Mouse (Mus musculus): ENCODE results near the gene Zdhhc6. TPM values are rescaled to one million over a fixed set of nuclear protein-coding genes. Genes with fewer than 3 reads are reported as not detected.

Gene Zdhhc6
- polyA plus RNA-seq, 1 experiment from 2014 or later = 92.6 TPM

GRCm38 (mm10) chr19:55299378-55299777 lies 16.5 kb downstream of the Zdhhc6 start:
- Histone ChIP-seq H3K9ac (no peak overlapping the region), H3K4me1 (no peaks in the 10 kb centered on the region), H3K36me3 (peaks cover 63% of the 10 kb centered on the region), H3K4me3 (no peak overlapping the region), H3K27me3 (replicated peaks) (no peaks in the 10 kb centered on the region), H3K9me3 (no peaks in the 10 kb centered on the region), H3K4me2 (replicated peaks) (no peak overlapping the region), H3K27ac (no peak overlapping the region)
- 100% methylated on average over 1 of the region's 1 CpGs for WGBS
- ATAC-seq (ENCODE audit: low FRiP score, low read depth) = no peak

GRCm38 (mm10) chr19:55297961-55298360 lies 17.9 kb downstream of the Zdhhc6 start:
- 89% methylated on average over 5 of the region's 5 CpGs for WGBS
- peaks cover 55% of the 10 kb centered on the region for H3K36me3 ChIP-seq
- H3K27me3 ChIP-seq (replicated peaks) = no peaks in the 10 kb centered on the region

GRCm38 (mm10) chr19:55297489-55297888 lies 18.3 kb downstream of the Zdhhc6 start:
- WGBS = 91% methylated on average over 2 of the region's 2 CpGs

More at GRCm38 (mm10) chr19:55297961-55298360, 17.9 kb downstream of the Zdhhc6 start:
- Histone ChIP-seq H3K27ac (no peak overlapping the region), H3K4me1 (no peaks in the 10 kb centered on the region), H3K4me3 (no peak overlapping the region), H3K9ac (no peak overlapping the region), H3K4me2 (replicated peaks) (no peak overlapping the region), H3K9me3 (no peaks in the 10 kb centered on the region)
- no peak for ATAC-seq (ENCODE audit: low FRiP score, low read depth)

GRCm38 (mm10) chr19:55296301-55296700 lies 19.5 kb downstream of the Zdhhc6 start:
- Histone ChIP-seq H3K4me3 (no peak overlapping the region), H3K27me3 (replicated peaks) (no peaks in the 10 kb centered on the region), H3K9ac (no peak overlapping the region), H3K4me1 (no peaks in the 10 kb centered on the region), H3K4me2 (replicated peaks) (no peak overlapping the region), H3K36me3 (peaks cover 39% of the 10 kb centered on the region), H3K27ac (no peak overlapping the region), H3K9me3 (no peaks in the 10 kb centered on the region)
- WGBS = 93% methylated on average over 2 of the region's 2 CpGs
- no peak for ATAC-seq (ENCODE audit: low FRiP score, low read depth)

More at GRCm38 (mm10) chr19:55297489-55297888, 18.3 kb downstream of the Zdhhc6 start:
- Histone ChIP-seq H3K36me3 (peaks cover 50% of the 10 kb centered on the region), H3K4me3 (no peak overlapping the region), H3K9me3 (no peaks in the 10 kb centered on the region), H3K9ac (no peak overlapping the region), H3K27me3 (replicated peaks) (no peaks in the 10 kb centered on the region), H3K4me1 (no peaks in the 10 kb centered on the region), H3K4me2 (replicated peaks) (no peak overlapping the region), H3K27ac (no peak overlapping the region)
- ATAC-seq (ENCODE audit: low FRiP score, low read depth) = no peak

GRCm38 (mm10) chr19:55295556-55295955 lies 20.3 kb downstream of the Zdhhc6 start:
- no peaks in the 10 kb centered on the region for H3K4me1 ChIP-seq
- H3K27me3 ChIP-seq (replicated peaks) = no peaks in the 10 kb centered on the region
- H3K4me2 ChIP-seq (replicated peaks) = no peak overlapping the region
- no peak overlapping the region for H3K4me3 ChIP-seq
- no peak for ATAC-seq (ENCODE audit: low FRiP score, low read depth)
- H3K9ac ChIP-seq = no peak overlapping the region
- 81% methylated on average over 3 of the region's 3 CpGs for WGBS
- H3K27ac ChIP-seq = no peak overlapping the region
- no peaks in the 10 kb centered on the region for H3K9me3 ChIP-seq
- H3K36me3 ChIP-seq = peaks cover 34% of the 10 kb centered on the region

GRCm38 (mm10) chr19:55295075-55295474 lies 20.8 kb downstream of the Zdhhc6 start:
- WGBS = 94% methylated on average over 9 of the region's 9 CpGs

GRCm38 (mm10) chr19:55293175-55293574 lies 22.7 kb downstream of the Zdhhc6 start:
- no peaks in the 10 kb centered on the region for H3K4me1 ChIP-seq
- no peak for ATAC-seq (ENCODE audit: low FRiP score, low read depth)
- H3K9me3 ChIP-seq = no peaks in the 10 kb centered on the region
- H3K4me3 ChIP-seq = no peak overlapping the region
- no peak overlapping the region for H3K27ac ChIP-seq
- H3K9ac ChIP-seq = no peak overlapping the region
- no peaks in the 10 kb centered on the region for H3K27me3 ChIP-seq (replicated peaks)
- H3K4me2 ChIP-seq (replicated peaks) = no peak overlapping the region
- peaks cover 34% of the 10 kb centered on the region for H3K36me3 ChIP-seq
- 35% methylated on average over 4 of the region's 4 CpGs for WGBS

More at GRCm38 (mm10) chr19:55295075-55295474, 20.8 kb downstream of the Zdhhc6 start:
- H3K27me3 ChIP-seq (replicated peaks) = no peaks in the 10 kb centered on the region
- ATAC-seq (ENCODE audit: low FRiP score, low read depth) = no peak
- H3K4me3 ChIP-seq = no peak overlapping the region
- H3K27ac ChIP-seq = no peak overlapping the region
- peaks cover 34% of the 10 kb centered on the region for H3K36me3 ChIP-seq
- no peak overlapping the region for H3K9ac ChIP-seq
- H3K4me2 ChIP-seq (replicated peaks) = no peak overlapping the region
- no peaks in the 10 kb centered on the region for H3K9me3 ChIP-seq
- no peaks in the 10 kb centered on the region for H3K4me1 ChIP-seq

GRCm38 (mm10) chr19:55292210-55292850 lies 23.5 kb downstream of the Zdhhc6 start:
- H3K4me1 ChIP-seq = no peaks in the 10 kb centered on the region
- H3K4me3 ChIP-seq = no peak overlapping the region
- peaks cover 32% of the 10 kb centered on the region for H3K36me3 ChIP-seq
- no peak overlapping the region for H3K4me2 ChIP-seq (replicated peaks)
- H3K27me3 ChIP-seq (replicated peaks) = no peaks in the 10 kb centered on the region
- H3K9me3 ChIP-seq = no peaks in the 10 kb centered on the region
- 88% methylated on average over 2 of the region's 2 CpGs for WGBS
- no peak overlapping the region for H3K27ac ChIP-seq
- ATAC-seq (ENCODE audit: low FRiP score, low read depth) = no peak
- no peak overlapping the region for H3K9ac ChIP-seq

- Histone ChIP-seq H3K9ac (no peak overlapping the region), H3K4me2 (replicated peaks) (no peak overlapping the region), H3K4me3 (no peak overlapping the region), H3K9me3 (no peaks in the 10 kb centered on the region), H3K27ac (no peak overlapping the region), H3K27me3 (replicated peaks) (no peaks in the 10 kb centered on the region), H3K4me1 (no peaks in the 10 kb centered on the region), H3K36me3 (peaks cover 21% of the 10 kb centered on the region)
- 88% methylated on average over 2 of the region's 2 CpGs for whole genome bisulfite sequencing
- ATAC-seq (ENCODE audit: low FRiP score, low read depth) = no peak
Observed at GRCm38 (mm10) chr19:55290621-55291270, 25.1 kb downstream of the Zdhhc6 start.

GRCm38 (mm10) chr19:55288974-55289373 lies 26.9 kb downstream of the Zdhhc6 start:
- Histone ChIP-seq H3K27me3 (replicated peaks) (no peaks in the 10 kb centered on the region), H3K9me3 (no peaks in the 10 kb centered on the region), H3K4me1 (no peaks in the 10 kb centered on the region), H3K27ac (no peak overlapping the region), H3K4me3 (no peak overlapping the region), H3K4me2 (replicated peaks) (no peak overlapping the region), H3K36me3 (peaks cover 13% of the 10 kb centered on the region), H3K9ac (no peak overlapping the region)
- ATAC-seq (ENCODE audit: low FRiP score, low read depth) = no peak

DNA sequence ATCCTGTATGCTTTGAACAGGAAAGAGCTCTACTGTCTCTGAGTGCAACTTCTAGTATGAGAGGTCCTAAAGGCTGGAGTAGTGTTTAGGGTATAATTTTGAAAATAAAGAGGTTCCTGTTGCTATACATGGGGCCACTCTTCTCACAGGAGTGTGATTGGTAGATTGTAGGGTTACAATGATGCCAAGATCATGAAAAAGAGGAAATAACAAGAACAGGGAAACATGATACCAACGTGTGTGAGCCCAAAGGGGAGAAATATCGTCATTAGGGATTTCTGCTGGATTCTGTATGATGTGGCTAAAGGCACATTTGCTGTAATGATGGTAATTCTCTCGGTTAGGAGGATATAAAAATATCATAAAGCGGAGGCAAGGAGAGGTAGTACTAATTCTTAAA lies 29.8 kb downstream of the Zdhhc6 start:
- H3K4me3 ChIP-seq = no peak overlapping the region
- ATAC-seq (ENCODE audit: low FRiP score, low read depth) = no peak
- H3K27ac ChIP-seq = no peak overlapping the region
- no peaks in the 10 kb centered on the region for H3K4me1 ChIP-seq
- no peaks in the 10 kb centered on the region for H3K27me3 ChIP-seq (replicated peaks)
- H3K9ac ChIP-seq = no peak overlapping the region
- H3K9me3 ChIP-seq = no peaks in the 10 kb centered on the region
- H3K4me2 ChIP-seq (replicated peaks) = no peak overlapping the region
- H3K36me3 ChIP-seq = peaks cover 13% of the 10 kb centered on the region
- WGBS = 91% methylated on average over 4 of the region's 4 CpGs

DNA sequence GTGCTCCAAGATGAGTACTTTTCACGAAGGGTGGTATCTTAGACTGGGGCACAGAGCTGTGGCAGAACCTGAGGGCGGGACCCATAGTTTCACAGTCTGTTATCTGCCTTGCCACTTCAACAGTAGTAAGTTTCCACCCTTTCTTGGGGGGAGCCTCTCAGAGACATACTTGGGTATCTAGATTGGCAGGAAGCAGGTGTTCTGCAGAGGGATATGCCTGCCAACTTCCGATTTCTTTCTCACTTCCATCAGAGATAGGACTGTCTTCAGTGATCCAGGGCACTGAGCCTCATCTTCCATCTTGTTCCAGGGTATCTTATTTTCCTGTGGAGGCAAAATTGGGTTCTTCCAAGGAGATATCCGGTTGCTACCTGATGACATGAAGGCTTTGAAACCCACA lies 31.7 kb downstream of the Zdhhc6 start:
- H3K27ac ChIP-seq = no peak overlapping the region
- peaks cover 12% of the 10 kb centered on the region for H3K36me3 ChIP-seq
- no peak for ATAC-seq (ENCODE audit: low FRiP score, low read depth)
- H3K4me1 ChIP-seq = no peaks in the 10 kb centered on the region
- H3K9ac ChIP-seq = no peak overlapping the region
- H3K4me2 ChIP-seq (replicated peaks) = no peak overlapping the region
- H3K4me3 ChIP-seq = no peak overlapping the region
- no peaks in the 10 kb centered on the region for H3K27me3 ChIP-seq (replicated peaks)
- WGBS = 88% methylated on average over 4 of the region's 4 CpGs
- no peaks in the 10 kb centered on the region for H3K9me3 ChIP-seq

- no peak for ATAC-seq (ENCODE audit: low FRiP score, low read depth)
- Histone ChIP-seq H3K4me3 (no peak overlapping the region), H3K27me3 (replicated peaks) (no peaks in the 10 kb centered on the region), H3K4me2 (replicated peaks) (no peak overlapping the region), H3K9ac (no peak overlapping the region), H3K27ac (no peak overlapping the region), H3K36me3 (no peaks in the 10 kb centered on the region), H3K4me1 (no peaks in the 10 kb centered on the region), H3K9me3 (no peaks in the 10 kb centered on the region)
- WGBS = 95% methylated on average over 3 of the region's 3 CpGs
Observed at GRCm38 (mm10) chr19:55276770-55277169, 39.1 kb downstream of the Zdhhc6 start.
